Mouse (Mus musculus) embryonic facial prominence, embryonic 13.5 days (tissue): ENCODE results near the gene Aqp9. TPM values are rescaled to one million over a fixed set of nuclear protein-coding genes. Genes with fewer than 3 reads are reported as not detected.
"Not testable (repeated sequence)": the region's sequence is repeated elsewhere in the genome, so short reads cannot be mapped to it uniquely, and the experiment has no call there.

Source experiments
- ATAC-seq: fragments of 200-750 bp; cut with Nextera tagmentation; 2 replicates; pipeline ENCODE4 v1.8.0; 2017; ENCODE audit warnings: low read depth; ENCODE audit not compliant: insufficient number of reproducible peaks, insufficient read depth, low FRiP score, low TSS enrichment
- H3K27ac ChIP-seq: fragments of 300-500 bp; sonication (generic); 2 replicates; pipeline ENCODE4 v1.5.1; 2015; ENCODE audit warnings: moderate library complexity, mild to moderate bottlenecking, inconsistent platforms
- H3K27me3 ChIP-seq: fragments of 300-500 bp; sonication (generic); 2 replicates; pipeline ENCODE4 v1.6.1; 2015; ENCODE audit warnings: mild to moderate bottlenecking, inconsistent platforms
- H3K36me3 ChIP-seq: fragments of 300-500 bp; sonication (generic); 2 replicates; pipeline ENCODE4 v1.6.1; 2015; ENCODE audit warnings: mild to moderate bottlenecking, inconsistent platforms
- H3K4me1 ChIP-seq: fragments of 300-500 bp; sonication (generic); 2 replicates; pipeline ENCODE4 v1.6.1; 2015; ENCODE audit warnings: inconsistent platforms
- H3K4me2 ChIP-seq: fragments of 300-500 bp; sonication (generic); 2 replicates; pipeline ENCODE4 v1.6.1; 2015; ENCODE audit warnings: moderate library complexity, mild to moderate bottlenecking, inconsistent platforms
- H3K4me3 ChIP-seq: fragments of 300-500 bp; sonication (generic); 2 replicates; pipeline ENCODE4 v1.5.1; 2015; ENCODE audit warnings: mild to moderate bottlenecking, inconsistent platforms
- H3K9ac ChIP-seq: fragments of 300-500 bp; sonication (generic); 2 replicates; pipeline ENCODE4 v1.6.1; 2015; ENCODE audit warnings: mild to moderate bottlenecking, inconsistent platforms
- H3K9me3 ChIP-seq: fragments of 300-500 bp; sonication (generic); 2 replicates; pipeline ENCODE4 v1.6.1; 2016; ENCODE audit warnings: inconsistent platforms
- WGBS: fragments of 180-500 bp; shearing (Covaris S2); methylation state at CpG from one replicate; pipeline ENCODE4 v1.1.7; 2015; ENCODE audit warnings: mixed read lengths; 5-methylcytosine and 5-hydroxymethylcytosine counted together
- polyA plus RNA-seq: library from polyadenylated mRNA; unstranded; fragments of >200 nt; fragmentation: Nextera tagmentation; extraction: Ambion mirVana; gene quantifications from 2 replicates; pipeline ENCODE4 v1.2.1, GENCODE M21; 2015

The Aqp9 gene
- polyA plus RNA-seq, 1 experiment from 2014 or later: 0.66 TPM

DNA sequence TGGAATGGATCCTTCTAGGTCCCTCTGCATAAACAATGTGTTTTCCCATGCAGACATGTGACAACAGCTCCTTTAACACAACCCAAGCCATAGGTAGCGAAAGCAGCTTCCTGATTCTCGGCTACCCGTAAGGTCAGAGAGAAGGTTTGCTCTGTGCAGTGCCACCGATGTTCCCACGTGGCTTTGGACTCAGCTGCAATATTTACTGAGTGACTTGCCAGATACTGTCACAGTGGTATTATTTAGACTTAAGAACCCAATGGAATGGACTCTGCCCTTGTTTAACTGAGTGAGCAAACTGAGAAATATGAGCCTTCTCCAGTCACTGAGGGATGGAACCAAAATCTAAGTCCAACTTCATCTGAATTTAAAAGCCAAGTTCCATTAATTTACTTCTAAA lies 35.3 kb downstream of the Aqp9 start:
- Histone ChIP-seq H3K9ac (no peak overlapping the region), H3K4me1 (no peaks in the 10 kb centered on the region), H3K4me3 (no peak overlapping the region), H3K36me3 (no peaks in the 10 kb centered on the region), H3K4me2 (no peak overlapping the region), H3K27ac (no peak overlapping the region), H3K27me3 (no peaks in the 10 kb centered on the region), H3K9me3 (no peaks in the 10 kb centered on the region)
- no peak for ATAC-seq
- WGBS: 85% methylated on average over 5 of the region's 5 CpGs

DNA sequence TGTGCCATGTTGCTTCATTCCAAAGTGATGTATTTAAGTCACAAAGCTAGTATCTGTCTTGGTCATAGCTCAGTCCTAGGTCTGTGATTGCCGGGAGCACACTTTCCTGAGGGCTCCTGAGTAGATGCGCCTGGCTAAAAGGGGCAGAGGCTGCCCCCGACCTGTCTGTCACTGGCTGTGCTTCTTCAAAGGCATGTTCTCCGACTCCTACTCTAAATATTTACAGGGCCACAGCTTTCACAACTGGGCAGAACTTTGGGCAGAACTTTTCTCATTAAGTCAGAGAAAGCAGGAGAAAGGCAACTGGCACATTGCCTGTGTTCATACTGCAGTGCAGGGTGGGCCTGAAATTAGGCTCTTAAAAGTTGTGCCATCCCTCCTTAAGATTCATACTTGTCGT lies 36.7 kb downstream of the Aqp9 start:
- Histone ChIP-seq H3K4me3 (no peak overlapping the region), H3K9ac (no peak overlapping the region), H3K27me3 (0 out of 2 replicates have a peak, but pooled peaks cover under 1% of the 10 kb centered on the region), H3K4me2 (no peak overlapping the region), H3K4me1 (no peaks in the 10 kb centered on the region), H3K36me3 (no peaks in the 10 kb centered on the region), H3K9me3 (no peaks in the 10 kb centered on the region), H3K27ac (no peak overlapping the region)
- 75% methylated on average over 5 of the region's 5 CpGs for WGBS
- no peak for ATAC-seq

DNA sequence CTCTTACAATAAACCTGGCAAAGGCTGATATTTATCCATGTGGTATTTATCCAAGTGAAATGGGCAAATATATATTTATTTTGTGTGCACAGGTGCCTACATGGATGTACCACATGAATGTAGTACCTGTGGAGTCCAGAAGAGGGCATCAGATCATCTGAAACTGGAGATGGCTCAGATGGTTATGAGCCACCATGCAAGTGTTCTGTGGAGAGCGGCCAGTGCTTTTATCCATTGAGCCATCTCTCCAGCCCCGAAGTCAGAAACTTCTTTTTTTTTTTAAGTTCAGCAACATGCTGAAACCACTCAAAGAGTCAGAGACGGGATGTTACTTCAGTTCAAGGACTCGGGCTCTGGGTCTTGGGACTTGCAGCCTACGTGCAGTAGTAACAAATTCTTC lies 39.6 kb downstream of the Aqp9 start:
- Histone ChIP-seq H3K9me3 (no peaks in the 10 kb centered on the region), H3K36me3 (no peaks in the 10 kb centered on the region), H3K4me1 (no peaks in the 10 kb centered on the region), H3K27me3 (peaks cover 14% of the 10 kb centered on the region), H3K27ac (no peak overlapping the region), H3K4me2 (no peak overlapping the region), H3K4me3 (no peak overlapping the region), H3K9ac (no peak overlapping the region)
- WGBS: 60% methylated on average over 5 of the region's 5 CpGs
- no peak for ATAC-seq

DNA sequence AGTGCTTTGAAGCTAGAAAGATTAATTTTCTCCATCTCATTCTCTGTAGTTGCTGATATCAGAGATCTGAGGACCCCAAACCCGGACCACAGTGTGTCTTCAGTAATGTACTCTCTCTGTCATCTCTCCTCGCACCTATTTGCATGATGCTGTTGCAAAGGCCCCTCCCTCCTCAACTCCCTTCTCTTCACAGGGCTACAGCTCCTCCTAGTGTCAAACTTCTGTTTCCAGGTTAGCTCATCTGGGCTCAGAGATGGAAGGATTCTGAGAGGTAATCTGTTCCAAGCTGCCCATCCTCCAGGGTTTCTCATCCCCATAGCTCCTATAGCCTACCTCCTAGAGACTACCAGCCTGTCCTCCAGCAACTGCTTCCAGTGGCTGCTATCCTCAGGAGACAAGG lies 42.3 kb downstream of the Aqp9 start:
- no peak for ATAC-seq
- Histone ChIP-seq H3K9ac (no peak overlapping the region), H3K27ac (no peak overlapping the region), H3K4me3 (no peak overlapping the region), H3K36me3 (no peaks in the 10 kb centered on the region), H3K4me1 (no peaks in the 10 kb centered on the region), H3K27me3 (peaks cover 14% of the 10 kb centered on the region), H3K4me2 (no peak overlapping the region), H3K9me3 (no peaks in the 10 kb centered on the region)
- WGBS: 26% methylated on average over 2 of the region's 2 CpGs

GRCm38 (mm10) chr9:71123095-71123494 lies 45.4 kb downstream of the Aqp9 start:
- not testable (repeated sequence) for H3K4me3 ChIP-seq, H3K9me3 ChIP-seq, H3K4me1 ChIP-seq, H3K27ac ChIP-seq, ATAC-seq, H3K9ac ChIP-seq, H3K4me2 ChIP-seq, H3K36me3 ChIP-seq
- WGBS: 86% methylated on average over 7 of the region's 8 CpGs
- H3K27me3 ChIP-seq: peaks cover 14% of the 10 kb centered on the region

DNA sequence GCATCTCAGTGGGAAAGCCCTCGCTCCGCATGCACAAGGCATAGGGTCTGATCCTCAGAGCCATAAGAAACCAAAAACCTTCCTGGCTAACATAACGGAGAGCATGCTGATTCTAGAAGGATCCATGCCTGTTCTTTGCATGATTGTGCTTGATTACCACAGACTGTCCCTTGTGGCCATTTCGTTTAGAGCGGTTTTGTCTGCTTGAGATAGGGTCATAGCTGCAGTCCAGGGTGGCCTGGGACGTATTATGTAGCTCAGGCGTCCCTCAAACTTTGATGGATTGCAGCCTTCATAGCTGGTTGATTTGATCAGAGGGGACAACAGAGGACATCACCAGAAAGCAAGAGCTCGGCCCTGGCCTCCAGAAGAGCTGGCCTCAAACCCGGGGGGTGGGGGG lies 47.6 kb downstream of the Aqp9 start:
- Histone ChIP-seq H3K9me3 (no peaks in the 10 kb centered on the region), H3K36me3 (no peaks in the 10 kb centered on the region), H3K27ac (no peak overlapping the region), H3K4me1 (no peaks in the 10 kb centered on the region), H3K4me3 (no peak overlapping the region), H3K27me3 (peaks cover 10% of the 10 kb centered on the region), H3K9ac (no peak overlapping the region), H3K4me2 (no peak overlapping the region)
- WGBS: 70% methylated on average over 9 of the region's 9 CpGs
- ATAC-seq: no peak

DNA sequence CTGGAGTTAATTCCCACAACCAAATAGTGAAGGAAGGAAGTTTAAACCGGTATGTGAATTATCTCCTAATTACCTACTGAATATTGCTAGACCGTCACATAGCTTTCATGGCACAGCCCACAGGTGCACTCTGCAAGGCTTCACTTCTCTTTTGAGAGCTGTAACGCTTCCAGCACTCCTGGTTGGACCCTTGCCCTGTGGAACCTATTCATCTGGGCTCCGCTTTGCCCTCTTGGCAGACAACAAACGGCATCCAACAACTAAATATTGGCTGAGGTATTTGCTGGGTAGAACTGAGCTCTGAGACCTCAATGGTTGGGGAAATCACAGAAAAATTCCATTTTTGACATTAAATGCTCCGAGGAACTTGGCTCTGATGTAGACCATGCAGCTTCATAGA lies 55.3 kb downstream of the Aqp9 start:
- WGBS: 77% methylated on average over 6 of the region's 6 CpGs
- no peak for ATAC-seq
- H3K4me2 ChIP-seq: no peak overlapping the region
- H3K4me3 ChIP-seq: no peak overlapping the region
- no peaks in the 10 kb centered on the region for H3K36me3 ChIP-seq
- H3K4me1 ChIP-seq: no peaks in the 10 kb centered on the region
- no peaks in the 10 kb centered on the region for H3K27me3 ChIP-seq
- no peak overlapping the region for H3K9ac ChIP-seq
- no peaks in the 10 kb centered on the region for H3K9me3 ChIP-seq
- no peak overlapping the region for H3K27ac ChIP-seq

- H3K9me3 ChIP-seq: no peaks in the 10 kb centered on the region
- no peaks in the 10 kb centered on the region for H3K27me3 ChIP-seq
- H3K4me3 ChIP-seq: no peak overlapping the region
- 39% methylated on average over 5 of the region's 5 CpGs for WGBS
- H3K36me3 ChIP-seq: no peaks in the 10 kb centered on the region
- no peak overlapping the region for H3K27ac ChIP-seq
- no peaks in the 10 kb centered on the region for H3K4me1 ChIP-seq
- 0 out of 2 replicates have a peak, but pooled peaks have one; percentile 15 for ATAC-seq
- no peak overlapping the region for H3K4me2 ChIP-seq
- H3K9ac ChIP-seq: no peak overlapping the region
Observed at GRCm38 (mm10) chr9:71103521-71103920, 65.0 kb downstream of the Aqp9 start.

GRCm38 (mm10) chr9:71094066-71094465 lies 74.4 kb downstream of the Aqp9 start:
- Histone ChIP-seq H3K4me3 (no peak overlapping the region), H3K4me2 (no peak overlapping the region), H3K9ac (no peak overlapping the region), H3K36me3 (no peaks in the 10 kb centered on the region), H3K27ac (no peak overlapping the region), H3K4me1 (no peaks in the 10 kb centered on the region), H3K27me3 (no peaks in the 10 kb centered on the region), H3K9me3 (no peaks in the 10 kb centered on the region)
- WGBS: 87% methylated on average over 6 of the region's 6 CpGs
- ATAC-seq: no peak

DNA sequence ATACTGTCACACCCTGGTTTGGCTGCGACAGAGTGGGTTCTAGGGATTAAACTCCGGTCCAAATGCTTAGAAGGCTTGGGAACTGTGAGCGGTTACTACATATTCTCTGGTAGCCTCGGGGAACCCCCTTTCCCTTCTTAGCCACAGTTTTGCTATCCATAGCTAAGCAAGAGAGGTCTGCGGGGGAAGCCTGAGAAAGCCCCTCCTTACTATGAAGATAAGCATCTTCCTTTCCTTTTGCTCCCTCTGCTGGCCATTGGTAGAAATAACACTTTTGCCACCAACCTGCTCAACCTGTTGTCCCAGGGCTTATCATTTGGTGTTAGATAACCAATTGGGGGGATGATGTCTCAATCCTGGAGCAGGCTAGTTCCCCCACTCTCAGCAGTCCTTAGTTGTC lies 76.4 kb downstream of the Aqp9 start:
- H3K27me3 ChIP-seq: no peaks in the 10 kb centered on the region
- H3K9ac ChIP-seq: no peak overlapping the region
- no peak for ATAC-seq
- no peaks in the 10 kb centered on the region for H3K36me3 ChIP-seq
- no peak overlapping the region for H3K27ac ChIP-seq
- H3K4me1 ChIP-seq: no peaks in the 10 kb centered on the region
- H3K4me2 ChIP-seq: no peak overlapping the region
- no peaks in the 10 kb centered on the region for H3K9me3 ChIP-seq
- WGBS: 63% methylated on average over 5 of the region's 5 CpGs
- H3K4me3 ChIP-seq: no peak overlapping the region

DNA sequence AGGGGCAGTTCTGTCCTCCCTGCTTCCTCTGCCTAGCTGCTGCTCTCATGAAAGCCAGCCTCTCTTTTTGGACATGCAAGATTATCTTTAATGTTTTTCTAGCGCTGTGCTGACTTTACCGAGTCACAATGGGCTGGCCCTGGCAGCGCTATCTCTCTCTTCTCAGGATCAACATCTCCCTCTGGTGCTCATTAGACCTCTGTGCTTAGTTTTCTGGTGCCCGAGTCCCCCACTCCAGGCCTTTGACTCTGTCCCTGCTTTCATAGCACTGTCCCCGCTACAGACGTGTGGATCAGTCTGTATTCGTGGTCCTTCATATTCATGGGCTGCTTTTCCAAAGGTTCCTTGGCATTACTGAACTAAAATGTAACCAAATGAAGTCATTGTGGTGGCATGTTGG lies 89.3 kb downstream of the Aqp9 start:
- no peaks in the 10 kb centered on the region for H3K9me3 ChIP-seq
- H3K27ac ChIP-seq: peak overlapping the region; percentile 30; the same call in 1 of the 2 replicates
- 40% methylated on average over 7 of the region's 7 CpGs for WGBS
- no peak overlapping the region for H3K4me3 ChIP-seq
- H3K27me3 ChIP-seq: no peaks in the 10 kb centered on the region
- ATAC-seq: no peak
- no peaks in the 10 kb centered on the region for H3K36me3 ChIP-seq
- peaks cover 6% of the 10 kb centered on the region; the same call in 1 of the 2 replicates for H3K4me1 ChIP-seq
- H3K4me2 ChIP-seq: no peak overlapping the region
- no peak overlapping the region for H3K9ac ChIP-seq

- H3K27ac ChIP-seq: no peak overlapping the region
- no peaks in the 10 kb centered on the region for H3K27me3 ChIP-seq
- no peaks in the 10 kb centered on the region for H3K36me3 ChIP-seq
- no peak overlapping the region for H3K4me2 ChIP-seq
- H3K4me3 ChIP-seq: no peak overlapping the region
- H3K9me3 ChIP-seq: no peaks in the 10 kb centered on the region
- WGBS: 88% methylated on average over 5 of the region's 5 CpGs
- ATAC-seq: no peak
- H3K4me1 ChIP-seq: peaks cover 6% of the 10 kb centered on the region; the same call in 1 of the 2 replicates
- no peak overlapping the region for H3K9ac ChIP-seq
Observed at GRCm38 (mm10) chr9:71077251-71077825, 91.1 kb downstream of the Aqp9 start.
